Mouse (Mus musculus) embryo, embryonic 11.5 days (tissue): ENCODE measurements around the gene Rps26.

Experiments used
- DNase-seq: peaks from one replicate; pipeline ENCODE4 v3.0.0-alpha.2; 2012; ENCODE audit warnings: low read depth, low spot score

Rps26 gene

GRCm38 (mm10) chr10:128606483-128606882 lies 20.1 kb downstream of the Rps26 start:
- no peak for DNase-seq

- DNase-seq: no peak
These were observed 23.9 kb downstream of the Rps26 start for GRCm38 (mm10) chr10:128602470-128603128.

DNA sequence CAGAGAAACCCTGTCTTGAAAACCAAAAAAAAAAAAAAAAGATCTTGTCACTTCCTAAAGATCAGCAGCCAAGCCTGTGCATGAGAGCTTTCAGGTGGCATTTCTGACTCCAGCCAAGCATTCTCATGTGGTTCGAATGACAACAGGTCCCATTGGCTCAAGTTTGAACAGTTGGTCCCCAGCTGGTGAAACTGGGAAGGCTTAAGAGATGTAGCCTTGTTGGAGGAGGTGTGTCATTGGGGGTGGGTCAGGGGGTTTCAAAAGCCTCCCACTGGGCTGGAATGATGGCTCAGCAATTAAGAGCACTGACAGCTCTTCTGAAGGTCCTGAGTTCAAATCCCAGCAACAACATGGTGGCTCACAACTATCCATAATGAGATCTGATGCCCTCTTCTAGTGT lies 25.0 kb downstream of the Rps26 start:
- no peak for DNase-seq

DNA sequence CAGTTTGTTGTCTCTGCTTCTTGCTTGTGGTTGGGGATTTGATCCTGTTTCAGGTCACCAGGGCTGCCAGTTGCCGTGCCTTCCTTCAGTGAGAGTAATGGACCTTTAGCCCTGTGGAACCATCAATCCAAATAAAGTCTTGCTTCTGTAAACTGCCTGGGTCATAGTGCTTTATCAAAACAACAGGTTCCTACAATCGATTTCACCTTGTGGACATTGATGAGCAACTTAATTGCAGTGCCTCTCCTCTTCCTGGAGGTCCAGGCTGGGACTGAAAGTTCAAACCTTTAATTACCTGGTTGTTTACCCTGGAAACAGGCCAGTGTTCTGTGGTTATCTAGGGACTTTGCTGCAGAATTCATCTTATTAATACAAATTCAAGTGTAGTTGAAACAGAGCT lies 28.1 kb downstream of the Rps26 start:
- DNase-seq: no peak

DNA sequence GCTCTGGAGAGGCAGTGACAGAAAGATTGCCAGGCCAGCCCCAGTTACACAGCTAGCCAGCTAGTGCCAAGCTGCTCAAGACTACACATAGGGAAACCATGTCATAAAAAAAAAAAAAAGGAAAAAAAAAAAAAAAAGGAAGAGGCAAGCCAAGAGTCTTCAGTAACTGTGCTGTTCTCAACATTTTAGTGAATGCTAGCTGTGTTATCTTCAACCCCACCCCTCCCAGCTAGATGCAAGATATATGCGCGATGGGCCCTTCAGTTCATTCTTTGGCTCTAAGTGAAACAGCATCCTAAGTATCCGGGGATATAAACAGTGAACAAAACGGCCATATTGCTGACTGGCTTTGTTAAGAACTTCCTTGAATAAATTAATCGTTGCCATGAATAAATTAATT lies 33.8 kb downstream of the Rps26 start:
- DNase-seq: no peak

DNA sequence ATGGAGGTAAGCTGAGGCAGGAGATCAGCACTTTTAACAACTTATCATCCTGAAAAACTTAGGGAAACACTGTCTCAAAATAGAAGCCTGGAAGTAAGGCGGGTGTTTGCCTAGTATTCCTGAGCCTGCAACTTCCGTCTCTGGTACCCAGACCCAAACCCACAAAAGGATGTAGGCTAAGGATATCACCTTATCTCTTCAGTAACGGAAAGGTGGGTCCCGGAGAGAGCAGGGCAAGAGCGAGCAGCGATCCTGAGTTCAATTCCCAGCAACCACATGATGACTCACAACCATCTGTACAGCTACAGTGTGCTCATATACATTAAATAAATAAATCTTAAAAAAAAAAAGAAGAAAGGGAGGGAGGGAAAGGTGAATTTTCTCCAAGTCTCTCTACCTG lies 35.1 kb downstream of the Rps26 start:
- no peak for DNase-seq

- DNase-seq: peak; percentile 59
These were observed 36.3 kb downstream of the Rps26 start for GRCm38 (mm10) chr10:128590193-128590690.

GRCm38 (mm10) chr10:128589464-128590192 lies 36.9 kb downstream of the Rps26 start, which contains the start of gene Erbb3:
Gene Erbb3 (minus strand): TSS chr10:128589652.
- no peak for DNase-seq

- DNase-seq: no peak
These were observed 37.6 kb downstream of the Rps26 start for GRCm38 (mm10) chr10:128588775-128589463.

DNA sequence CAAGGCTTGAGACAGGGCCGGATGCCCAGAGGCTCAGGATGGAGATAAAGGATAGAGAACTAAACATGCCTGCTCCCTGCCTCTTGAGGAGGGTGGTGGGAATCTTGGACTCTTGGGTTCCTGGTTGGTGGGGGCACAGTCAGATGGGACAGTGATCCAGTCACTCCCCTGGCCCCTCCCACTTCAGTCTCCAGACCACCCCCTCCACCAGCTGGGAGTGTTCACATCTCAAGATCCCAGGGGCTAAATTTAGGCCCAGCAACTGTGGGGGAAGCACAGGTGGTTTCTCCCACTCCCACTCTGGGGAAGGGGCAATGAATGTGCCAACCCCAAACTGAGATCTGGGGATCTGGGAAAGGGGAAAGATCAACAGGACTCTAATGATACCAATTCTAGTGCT lies 38.4 kb downstream of the Rps26 start:
- DNase-seq: no peak

- DNase-seq: no peak
These were observed 38.9 kb downstream of the Rps26 start for GRCm38 (mm10) chr10:128587697-128588096.

GRCm38 (mm10) chr10:128587120-128587519 lies 39.4 kb downstream of the Rps26 start:
- no peak for DNase-seq

GRCm38 (mm10) chr10:128586546-128586945 lies 40.0 kb downstream of the Rps26 start:
- no peak for DNase-seq

DNA sequence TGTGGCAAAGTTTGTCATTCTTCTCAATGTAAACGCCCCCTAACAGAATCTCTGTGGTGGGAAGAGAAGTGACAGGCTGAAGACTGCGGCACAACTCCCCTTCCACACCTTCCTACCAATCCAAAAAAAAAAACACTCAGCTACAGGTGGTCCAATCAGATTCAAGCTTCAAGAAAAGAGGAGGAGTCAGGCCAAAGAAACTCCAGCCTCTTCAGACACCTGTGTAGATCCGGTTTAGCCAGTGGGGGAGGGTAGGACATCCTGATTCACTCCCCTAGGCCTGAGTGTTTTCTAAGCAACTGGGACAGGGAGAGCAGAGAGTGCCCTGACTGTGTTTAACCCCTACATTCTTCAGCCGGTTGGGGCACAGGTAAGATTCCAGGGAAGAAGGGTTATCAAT lies 42.2 kb downstream of the Rps26 start:
- DNase-seq: no peak

DNA sequence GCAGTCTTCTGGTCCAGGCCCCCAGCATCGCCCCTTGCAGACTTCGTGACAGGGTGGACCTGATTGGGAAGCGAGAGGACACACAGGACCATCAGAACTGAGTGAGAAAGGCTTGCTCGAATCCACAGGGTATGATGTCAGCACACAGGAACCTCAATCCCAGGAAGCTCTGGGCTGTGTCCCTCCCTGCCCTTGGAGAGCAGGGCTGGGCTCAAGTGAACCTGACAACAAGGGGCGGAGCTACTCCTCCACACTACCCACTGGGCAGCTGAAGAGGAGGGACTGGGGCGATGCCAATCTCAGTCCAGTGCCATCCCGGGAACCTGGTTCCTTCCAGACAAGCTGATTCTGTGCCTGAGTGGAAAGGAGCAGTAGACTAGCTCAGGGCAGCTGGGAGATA lies 42.9 kb downstream of the Rps26 start:
- DNase-seq: no peak

DNA sequence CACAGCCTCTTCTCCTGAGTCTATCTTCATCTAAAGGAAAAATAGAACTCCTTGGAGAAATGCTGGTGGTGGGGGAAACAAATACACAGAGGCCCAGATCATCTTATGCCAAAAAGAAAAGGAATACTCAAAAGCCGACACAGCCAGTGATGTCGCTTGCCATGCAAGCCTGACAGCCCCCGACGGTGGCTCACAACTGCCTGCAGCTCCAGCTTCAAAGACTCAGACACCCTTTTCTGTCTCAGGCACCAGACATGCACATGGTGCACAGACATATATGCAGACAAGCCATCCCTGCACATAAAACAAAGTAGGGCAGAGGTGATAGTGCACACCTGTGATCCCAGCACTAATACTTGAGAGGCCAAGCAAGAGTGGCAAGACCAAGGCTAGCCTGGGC lies 46.8 kb downstream of the Rps26 start:
- no peak for DNase-seq

DNA sequence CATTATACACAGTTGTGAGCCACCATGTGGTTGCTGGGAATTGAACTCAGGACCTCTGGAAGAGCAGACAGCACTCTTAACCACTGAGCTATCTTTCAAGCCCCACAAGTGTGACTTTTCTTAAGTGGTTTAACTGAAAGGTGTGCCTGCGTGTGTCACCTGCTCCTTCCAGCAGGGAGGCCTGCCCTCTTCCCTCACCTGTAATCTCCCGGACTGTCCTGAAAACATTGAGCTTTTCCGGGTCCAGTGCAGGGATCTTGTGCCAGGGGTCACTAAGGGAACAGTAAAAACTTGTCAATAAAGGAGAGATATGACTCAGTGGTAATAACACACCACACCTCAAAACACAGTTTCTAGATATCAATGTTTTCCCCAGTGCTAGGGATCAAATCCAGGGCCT lies 47.2 kb downstream of the Rps26 start:
- DNase-seq: no peak

- no peak for DNase-seq
These were observed 48.2 kb downstream of the Rps26 start for GRCm38 (mm10) chr10:128578330-128578729.

GRCm38 (mm10) chr10:128575063-128575462 lies 51.5 kb downstream of the Rps26 start:
- DNase-seq: no peak
